Mouse (Mus musculus): Measurements from ENCODE around the gene Zfp667.
"Not testable (repeated sequence)": the region's sequence is repeated elsewhere in the genome, so short reads cannot be mapped to it uniquely, and the experiment has no call there.

The Zfp667 gene

DNA sequence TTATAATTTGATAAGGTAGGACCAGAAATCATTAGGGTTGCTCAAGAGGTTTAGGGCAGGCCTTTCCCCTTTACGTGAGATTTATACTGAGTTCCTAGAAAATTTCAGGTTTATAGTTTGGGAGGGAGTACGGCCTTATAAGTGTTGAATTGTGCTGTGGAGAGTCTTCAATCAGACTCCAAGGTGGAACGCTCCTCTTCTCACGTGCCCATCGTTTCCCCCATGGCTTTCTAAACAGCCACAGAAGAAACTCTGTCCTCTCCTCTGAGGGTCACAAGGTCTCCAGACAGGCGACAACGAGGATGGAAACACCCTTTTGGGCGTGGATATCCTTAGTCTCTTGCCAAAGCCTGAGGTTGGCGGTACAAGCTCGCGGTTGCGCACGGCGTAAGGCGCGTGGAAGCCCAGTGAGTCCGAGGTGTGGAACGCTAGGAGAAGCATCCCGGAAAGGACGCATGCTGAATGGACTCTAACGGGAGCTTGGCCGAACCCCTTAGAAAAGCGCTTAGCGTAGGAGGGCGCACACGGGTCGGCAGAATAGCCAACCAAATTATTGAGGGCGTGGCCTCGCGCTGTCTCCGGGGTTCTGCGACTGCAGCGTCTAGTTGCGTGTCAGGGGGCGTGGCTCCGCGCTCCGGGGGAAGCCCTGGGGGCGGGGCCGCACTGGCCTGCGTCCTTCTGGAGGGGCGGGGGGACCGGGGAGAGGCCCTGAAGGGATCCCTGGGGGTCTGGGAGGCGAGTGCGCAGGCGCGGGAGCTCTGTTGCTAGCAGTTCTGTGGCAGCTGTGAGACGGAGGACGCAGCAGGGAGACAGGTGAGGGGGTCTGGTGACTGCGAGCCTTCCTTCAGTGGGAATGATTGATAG lies at the start of gene Zfp667:
TSS of gene Zfp667 (plus strand) at position 738 of the 864 bp plus-strand sequence.
- DNase-seq (ENCODE audit: low spot score in 2 of 2) = peak; percentile 91 to 96

GRCm38 (mm10) chr7:6239787-6240186 lies 46.6 kb upstream of the Zfp667 start:
- DNase-seq (ENCODE audit: low spot score in 2 of 2) = no peak

- peak in 1 of 2 experiments; percentile 8 for DNase-seq (ENCODE audit: low spot score in 2 of 2)
Measured at GRCm38 (mm10) chr7:6240841-6241425, 45.4 kb upstream of the Zfp667 start.

- no peak for DNase-seq (ENCODE audit: low spot score in 2 of 2)
Measured at GRCm38 (mm10) chr7:6244361-6245292, 41.8 kb upstream of the Zfp667 start.

GRCm38 (mm10) chr7:6252410-6252809 lies 34.0 kb upstream of the Zfp667 start, which contains the start of gene Epp13:
Gene Epp13, plus strand, starts transcription at chr7:6252710.
- no peak for DNase-seq (ENCODE audit: low spot score in 2 of 2)

GRCm38 (mm10) chr7:6254451-6254850 lies 31.9 kb upstream of the Zfp667 start:
- DNase-seq (ENCODE audit: low spot score in 2 of 2) = no peak

DNA sequence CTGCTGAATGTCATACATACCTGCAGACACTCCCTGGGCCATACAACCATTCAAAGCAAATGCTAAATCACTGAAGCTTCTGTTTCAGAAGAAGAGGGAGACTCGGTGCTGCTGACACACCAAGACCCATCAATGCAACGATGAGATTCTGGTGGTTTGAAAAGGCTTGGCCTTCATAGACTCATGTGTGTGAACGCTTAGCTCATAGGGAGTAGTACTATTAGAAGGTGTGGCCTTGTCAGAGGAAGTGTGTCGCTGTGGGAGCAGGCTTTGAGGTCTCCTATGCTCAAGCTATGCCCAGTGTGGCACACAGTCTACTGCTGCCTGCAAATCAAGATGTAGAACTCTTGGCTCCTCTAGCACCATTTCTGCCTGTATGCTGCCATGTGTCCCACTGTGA lies 29.0 kb upstream of the Zfp667 start:
- DNase-seq (ENCODE audit: low spot score in 2 of 2) = no peak

GRCm38 (mm10) chr7:6258232-6259220 lies 27.9 kb upstream of the Zfp667 start:
- no peak for DNase-seq (ENCODE audit: low spot score in 2 of 2)

DNA sequence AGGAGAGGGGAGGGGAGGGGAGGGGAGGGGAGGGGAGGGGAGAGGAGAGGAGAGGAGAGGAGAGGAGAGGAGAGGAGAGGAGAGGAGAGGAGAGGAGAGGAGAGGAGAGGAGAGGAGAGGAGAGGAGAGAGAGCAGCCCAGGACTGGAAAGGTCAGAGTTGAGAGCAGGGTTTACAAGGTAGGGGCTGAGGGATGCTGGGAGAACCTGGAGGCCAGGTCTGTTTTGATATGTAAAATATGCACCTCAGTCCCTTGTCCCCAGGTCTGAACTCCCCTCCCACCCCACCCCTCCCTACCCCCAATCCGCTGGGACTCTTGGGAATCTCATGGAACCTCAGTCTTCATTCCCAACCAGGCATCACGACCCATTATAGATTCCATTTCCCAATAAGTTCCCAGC lies 26.4 kb upstream of the Zfp667 start:
- DNase-seq (ENCODE audit: low spot score in 2 of 2) = not testable (repeated sequence)

DNA sequence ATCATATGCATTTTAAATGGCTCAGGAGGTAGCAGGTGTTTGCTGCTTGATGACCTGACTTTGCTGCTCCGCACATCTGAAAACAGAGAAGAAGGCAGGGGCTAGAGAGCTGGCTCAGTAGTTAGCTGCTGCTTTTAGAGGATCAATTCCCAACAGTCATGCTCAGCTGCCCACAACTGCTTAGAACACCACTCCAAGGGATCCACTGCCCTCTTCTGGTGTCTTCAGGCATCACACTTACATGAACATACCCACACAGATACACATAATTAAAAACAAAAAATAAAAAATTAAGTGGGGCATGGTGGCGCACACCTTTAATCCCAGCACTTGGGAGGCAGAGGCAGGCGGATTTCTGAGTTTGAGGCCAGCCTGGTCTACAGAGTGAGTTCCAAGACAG lies 24.3 kb upstream of the Zfp667 start:
- DNase-seq (ENCODE audit: low spot score in 2 of 2) = no peak

DNA sequence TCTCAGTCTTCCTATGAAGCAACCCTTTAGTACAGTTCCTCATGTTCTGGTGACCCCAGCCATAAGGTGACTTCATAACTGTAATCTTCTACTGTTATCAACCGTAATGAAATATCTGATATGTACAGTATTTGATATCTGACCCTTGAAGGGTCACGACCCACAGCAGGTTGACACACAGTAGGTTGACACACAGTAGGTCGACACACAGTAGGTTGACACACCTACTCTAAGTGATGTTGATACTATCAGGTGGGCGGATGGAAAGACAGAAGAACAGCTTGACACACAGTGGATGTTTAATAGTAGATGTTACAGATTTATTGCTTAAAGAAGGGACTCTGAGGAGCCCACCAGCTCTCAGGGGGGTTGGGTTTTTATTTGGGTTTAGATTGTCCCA lies 23.4 kb upstream of the Zfp667 start:
- DNase-seq (ENCODE audit: low spot score in 2 of 2) = no peak

GRCm38 (mm10) chr7:6265695-6266094 lies 20.7 kb upstream of the Zfp667 start:
- no peak for DNase-seq (ENCODE audit: low spot score in 2 of 2)

GRCm38 (mm10) chr7:6277906-6278305 lies 8.5 kb upstream of the Zfp667 start:
- no peak for DNase-seq (ENCODE audit: low spot score in 2 of 2)

GRCm38 (mm10) chr7:6282749-6283148 lies 3.6 kb upstream of the Zfp667 start:
- no peak for DNase-seq (ENCODE audit: low spot score in 2 of 2)

- DNase-seq (ENCODE audit: low spot score in 2 of 2) = peak; percentile 64 to 70
Measured at GRCm38 (mm10) chr7:6283451-6284075, 2.8 kb upstream of the Zfp667 start.

DNA sequence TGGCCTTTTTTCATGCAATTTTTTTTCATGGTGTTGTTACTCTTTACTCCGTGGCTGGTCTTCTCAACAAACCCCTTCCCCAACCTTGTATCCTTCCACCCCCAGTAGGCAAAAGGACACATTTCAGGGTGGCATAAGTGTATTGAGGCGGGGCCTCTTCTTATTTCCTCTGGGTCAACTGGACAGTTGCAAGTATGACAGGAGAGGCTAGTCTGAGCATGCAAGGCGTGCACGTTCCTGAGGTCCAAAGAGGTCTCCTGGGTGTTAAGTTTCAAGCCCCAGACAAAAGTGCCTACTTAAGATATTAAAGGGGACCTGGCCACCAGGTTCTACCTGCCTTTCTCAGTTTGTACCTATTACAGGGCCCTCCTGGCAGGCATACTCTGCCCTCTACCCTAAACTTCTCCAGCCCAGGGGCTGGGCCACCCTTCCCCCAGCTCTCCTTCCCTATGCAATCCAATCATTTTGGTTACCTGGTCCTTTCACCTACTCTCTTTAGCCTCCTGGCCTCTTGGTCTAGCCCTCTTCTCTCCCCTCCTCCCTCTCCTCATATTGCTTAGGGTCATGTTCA lies 1.9 kb upstream of the Zfp667 start:
- DNase-seq (ENCODE audit: low spot score in 2 of 2) = no peak

DNA sequence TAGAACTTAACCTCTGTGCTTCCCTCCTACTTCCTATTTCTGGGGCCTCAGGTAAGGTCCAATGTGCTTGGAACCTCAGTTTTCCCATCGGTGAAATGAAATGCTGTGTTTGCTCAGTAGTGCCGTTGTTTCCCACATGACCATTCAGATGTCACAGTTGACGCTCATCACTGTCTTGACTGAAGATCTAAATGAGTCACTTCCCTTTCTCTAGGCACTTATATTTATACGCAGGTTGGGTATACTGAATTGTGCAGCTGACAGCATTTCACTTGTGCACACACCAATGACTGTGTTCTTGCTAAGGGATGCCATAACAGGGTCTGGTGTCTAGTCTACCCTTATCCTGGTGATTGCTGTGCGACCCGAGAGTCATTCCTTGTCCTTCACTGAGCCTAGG lies 1.0 kb upstream of the Zfp667 start:
- no peak for DNase-seq (ENCODE audit: low spot score in 2 of 2)

DNA sequence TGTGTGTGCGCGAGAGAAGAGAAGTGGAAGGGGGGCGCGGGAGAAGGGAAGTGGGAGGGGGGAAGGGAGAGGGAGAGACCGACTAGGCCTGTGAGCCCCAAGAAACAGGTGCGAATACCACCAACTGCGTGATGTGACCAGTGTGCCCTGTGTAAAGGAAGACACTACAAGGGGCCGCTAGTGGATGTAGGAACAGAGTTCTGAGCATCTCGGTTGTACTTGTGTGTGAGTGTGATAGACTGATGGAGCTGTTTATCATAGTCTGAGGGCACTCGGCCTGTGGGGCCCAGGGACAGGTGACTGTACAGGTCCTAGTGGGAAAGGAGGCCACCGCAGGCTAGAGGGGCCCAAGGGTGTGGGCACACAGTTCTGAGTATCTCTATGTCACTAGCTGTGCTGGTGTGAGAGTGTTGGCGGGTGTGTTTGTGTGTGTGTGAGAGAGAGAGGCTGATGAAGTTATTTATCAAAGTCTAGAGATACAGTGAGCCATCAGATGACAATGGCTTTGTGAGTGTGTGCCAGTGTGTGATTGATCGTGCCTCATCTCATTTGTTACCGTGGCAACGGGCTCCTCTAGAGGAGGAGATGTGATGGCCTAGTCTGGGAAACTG lies 647 bp downstream of the Zfp667 start:
- DNase-seq (ENCODE audit: low spot score in 2 of 2) = no peak

GRCm38 (mm10) chr7:6291121-6291520 lies 4.7 kb downstream of the Zfp667 start:
- DNase-seq (ENCODE audit: low spot score in 2 of 2) = not testable (repeated sequence)

- not testable (repeated sequence) for DNase-seq (ENCODE audit: low spot score in 2 of 2)
Measured at GRCm38 (mm10) chr7:6300796-6301195, 14.4 kb downstream of the Zfp667 start.

All from urinary bladder, adult 18-20 months (tissue).